Mouse (Mus musculus): Measurements from ENCODE around the gene Col6a5.
A peak's percentile ranks its signal among the peaks of the same experiment; 100 is the strongest.

Col6a5 gene

GRCm38 (mm10) chr9:105960533-105960932, at the start of gene Col6a5:
Col6a5 (minus strand) TSS chr9:105960643.
- DNase-seq: no peak

- DNase-seq: no peak
These were observed 37.5 kb upstream of the Col6a5 start for GRCm38 (mm10) chr9:105997955-105998354.

- DNase-seq: no peak
These were observed 32.0 kb upstream of the Col6a5 start for GRCm38 (mm10) chr9:105992425-105992824.

- DNase-seq: no peak
These were observed 29.7 kb upstream of the Col6a5 start for GRCm38 (mm10) chr9:105990099-105990498.

GRCm38 (mm10) chr9:105989468-105989867, 29.0 kb upstream of the Col6a5 start:
- DNase-seq: no peak

- DNase-seq: peak; percentile 14
These were observed 27.7 kb upstream of the Col6a5 start for GRCm38 (mm10) chr9:105988096-105988495.

- no peak for DNase-seq
These were observed 24.6 kb upstream of the Col6a5 start for GRCm38 (mm10) chr9:105984931-105985519.

- no peak for DNase-seq
These were observed 18.0 kb upstream of the Col6a5 start for GRCm38 (mm10) chr9:105978479-105978878.

GRCm38 (mm10) chr9:105976871-105977270, 16.4 kb upstream of the Col6a5 start:
- DNase-seq: no peak

GRCm38 (mm10) chr9:105976314-105976713, 15.9 kb upstream of the Col6a5 start:
- DNase-seq: no peak

GRCm38 (mm10) chr9:105973736-105974135, 13.3 kb upstream of the Col6a5 start:
- no peak for DNase-seq

GRCm38 (mm10) chr9:105972031-105972430, 11.6 kb upstream of the Col6a5 start:
- DNase-seq: no peak

GRCm38 (mm10) chr9:105971351-105971894, 11.0 kb upstream of the Col6a5 start:
- no peak for DNase-seq

GRCm38 (mm10) chr9:105970901-105971300, 10.5 kb upstream of the Col6a5 start:
- no peak for DNase-seq

- DNase-seq: no peak
These were observed 7.5 kb upstream of the Col6a5 start for GRCm38 (mm10) chr9:105967976-105968375.

- DNase-seq: no peak
These were observed 1.3 kb downstream of the Col6a5 start for GRCm38 (mm10) chr9:105959116-105959515.

- no peak for DNase-seq
These were observed 10.7 kb downstream of the Col6a5 start for GRCm38 (mm10) chr9:105949755-105950154.

- peak; percentile 14 for DNase-seq
These were observed 12.9 kb downstream of the Col6a5 start for GRCm38 (mm10) chr9:105947577-105947976.

- no peak for DNase-seq
These were observed 26.6 kb downstream of the Col6a5 start for GRCm38 (mm10) chr9:105933816-105934215.

GRCm38 (mm10) chr9:105929287-105929686, 31.2 kb downstream of the Col6a5 start:
- no peak for DNase-seq

GRCm38 (mm10) chr9:105928406-105929071, 31.9 kb downstream of the Col6a5 start:
- no peak for DNase-seq

- DNase-seq: no peak
These were observed 36.8 kb downstream of the Col6a5 start for GRCm38 (mm10) chr9:105923659-105924058.

GRCm38 (mm10) chr9:105915186-105915585, 45.3 kb downstream of the Col6a5 start:
- no peak for DNase-seq

- no peak for DNase-seq
These were observed 50.3 kb downstream of the Col6a5 start for GRCm38 (mm10) chr9:105910166-105910565.
